Mouse (Mus musculus): ENCODE data around the gene Enpp7.

Gene Enpp7

GRCm38 (mm10) chr11:119036447-119036846 is 48.5 kb downstream of the Enpp7 start:
- no peak for DNase-seq (ENCODE audit: low spot score)

- no peak for DNase-seq (ENCODE audit: low spot score)
Observed at GRCm38 (mm10) chr11:119036934-119037779, 49.2 kb downstream of the Enpp7 start.

- DNase-seq (ENCODE audit: low spot score) = no peak
Observed at GRCm38 (mm10) chr11:119037780-119038401, 49.9 kb downstream of the Enpp7 start.

GRCm38 (mm10) chr11:119038744-119039484 is 50.9 kb downstream of the Enpp7 start:
- DNase-seq (ENCODE audit: low spot score) = no peak

GRCm38 (mm10) chr11:119039732-119040512 is 51.9 kb downstream of the Enpp7 start:
- DNase-seq (ENCODE audit: low spot score) = no peak

GRCm38 (mm10) chr11:119040600-119041324 is 52.8 kb downstream of the Enpp7 start, which contains the start of gene Cbx8:
Cbx8 (minus strand) TSS chr11:119040969.
- peak; percentile 98 for DNase-seq (ENCODE audit: low spot score)

GRCm38 (mm10) chr11:119041325-119041716 is 53.3 kb downstream of the Enpp7 start:
- DNase-seq (ENCODE audit: low spot score) = no peak

- no peak for DNase-seq (ENCODE audit: low spot score)
Observed at GRCm38 (mm10) chr11:119041750-119042465, 53.9 kb downstream of the Enpp7 start.

Measured in urinary bladder, postnatal 25 days (tissue).